Mouse (Mus musculus) urinary bladder, postnatal 0 days (tissue): Measurements from ENCODE around the gene Begain. TPM values are rescaled to one million over a fixed set of nuclear protein-coding genes. Genes with fewer than 3 reads are reported as not detected.

ENCODE experiments used
- polyA plus RNA-seq: library from polyadenylated mRNA; unstranded; fragments of >200 nt; fragmentation: Nextera tagmentation; extraction: Ambion mirVana; gene quantifications from 2 replicates; pipeline ENCODE4 v1.2.1, GENCODE M21; 2015

Gene Begain
- 1.8 and 2.1 TPM in 2 replicates for polyA plus RNA-seq

GRCm38 (mm10) chr12:109068167-109068653 lies at the start of gene Begain:
Gene Begain (minus strand): TSS chr12:109068217.

Other genes with a start within 250 kb of the Begain start
- gene Slc25a29, start 232.3 kb downstream of the Begain start, polyA plus RNA-seq: 3.5 and 4.2 TPM in 2 replicates
- gene Slc25a47, start 232.2 kb downstream of the Begain start, polyA plus RNA-seq: 4.5 and 4.8 TPM in 2 replicates
- 3.2 and 4.9 TPM in 2 replicates for gene Wdr25, start 174.6 kb downstream of the Begain start, polyA plus RNA-seq
- gene Wars, start 174.0 kb downstream of the Begain start, polyA plus RNA-seq: 47.9 and 51.8 TPM in 2 replicates